Mouse (Mus musculus) cerebellum, adult 11 months (tissue): ENCODE results near the gene Smok3b.

ENCODE experiments used
- DNase-seq: peaks from one replicate; pipeline ENCODE4 v3.0.0; 2022

Smok3b gene

GRCm38 (mm10) chr5:138086842-138087241, 65.6 kb downstream of the Smok3b start:
- DNase-seq = no peak

- DNase-seq = no peak
These were observed 67.1 kb downstream of the Smok3b start for GRCm38 (mm10) chr5:138088366-138088765.

- DNase-seq = no peak
These were observed 67.9 kb downstream of the Smok3b start for GRCm38 (mm10) chr5:138089108-138089551.

- DNase-seq = no peak
These were observed 69.0 kb downstream of the Smok3b start for GRCm38 (mm10) chr5:138090271-138090670.

GRCm38 (mm10) chr5:138090737-138091136, 69.5 kb downstream of the Smok3b start:
- DNase-seq = no peak

- DNase-seq = no peak
These were observed 71.5 kb downstream of the Smok3b start for GRCm38 (mm10) chr5:138092771-138093170.

GRCm38 (mm10) chr5:138094474-138094873, 73.2 kb downstream of the Smok3b start:
- no peak for DNase-seq
